Comparison of ENCODE assay signal across 9 mouse cellular contexts in the genomic region with DNA sequence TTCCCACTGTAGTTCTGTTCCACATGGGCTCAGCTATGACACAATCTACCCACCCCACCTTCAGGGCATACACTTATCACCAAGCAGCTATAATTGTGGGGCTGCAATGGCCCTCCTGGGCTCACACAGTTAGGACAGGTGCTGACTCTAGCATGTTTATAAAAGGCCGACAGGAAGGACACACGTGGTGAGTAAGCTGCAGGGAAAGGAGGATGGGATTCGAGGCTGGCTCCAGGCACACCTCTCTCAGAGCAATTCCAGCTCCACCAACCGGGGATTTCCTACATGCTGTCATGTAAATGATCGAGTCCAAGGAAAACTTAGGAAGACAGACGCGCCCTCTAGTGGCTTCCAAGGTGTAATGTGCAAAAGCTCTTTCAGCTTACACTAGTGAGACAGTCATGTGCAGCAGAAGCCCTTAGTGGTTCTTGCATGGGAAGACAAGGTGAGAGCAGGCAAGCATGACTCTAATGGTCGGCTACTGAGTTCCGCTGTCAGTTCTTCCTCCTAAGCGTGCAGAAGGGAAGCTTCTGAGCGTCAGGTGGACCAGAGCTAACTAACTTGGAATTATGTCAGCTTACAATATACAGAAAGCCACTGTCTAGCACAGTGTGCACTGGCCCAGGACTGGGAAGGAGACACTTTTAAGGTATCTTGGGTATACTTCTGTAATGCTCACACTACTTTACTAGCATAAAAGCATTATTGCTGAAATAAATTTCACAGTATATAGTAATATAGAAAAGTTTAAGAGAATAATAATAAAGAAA. TPM values are rescaled to one million over a fixed set of nuclear protein-coding genes. Genes with fewer than 3 reads are reported as not detected.
DNase-seq lines count a peak whose midpoint lies in the region; ATAC-seq and TF ChIP-seq lines count a peak whose summit lies in the region.
"Had no signal": no experiment of that assay in that cellular context is flagged by ENCODE, and none has a peak within 500 bp of the region (broad histone marks: within the 10 kb centered on the region; RNA-seq: fewer than 3 reads in every experiment).

No protein-coding gene starts in this region.

- no peak overlapping the region for H3K4me3 ChIP-seq in MEL (ENCODE audit: control insufficient read depth in 1 of 2, insufficient read depth in 1 of 2, low read depth in 2 of 2, low read length in 2 of 2)
- no peak overlapping the region for H3K4me3 ChIP-seq in forebrain, embryonic 14.5 days (ENCODE audit: low read depth, low read length)
- H3K4me3 ChIP-seq: erythroblast, embryonic 14.5 days had no signal

- no peak for TF ChIP-seq POLR2A in MEL (IDR thresholded peaks at IDR 0.05; ENCODE audit: control insufficient read depth in 1 of 2, insufficient read depth in 1 of 2, low read depth in 1 of 2, low read length in 2 of 2, poor library complexity in 1 of 2)

- no peak overlapping the region for H3K4me2 ChIP-seq in forebrain, embryonic 14.5 days (ENCODE audit: low read length)

- TF ChIP-seq EP300 in MEL (IDR thresholded peaks at IDR 0.05; ENCODE audit: low read depth in 1 of 2, low read length in 2 of 2): no peak

- DNase-seq in MEL (ENCODE audit: low read depth, low spot score): peak; percentile 54
- DNase-seq in cerebellum, adult 11-12 months: peak; percentile 23
- peak; percentile 87 for DNase-seq in forebrain, embryonic 14.5 days (ENCODE audit: low spot score)
- peak; percentile 84 to 88 for DNase-seq in heart, postnatal 10 days
- DNase-seq in kidney, postnatal 4 days: peak; percentile 82 to 86
- peak; percentile 61 to 64 for DNase-seq in lung, adult 18-20 months
- peak; percentile 17 for DNase-seq in ovary, postnatal 10 days (ENCODE audit: low spot score)
- no peak for DNase-seq in natural killer cell, adult 2 months (ENCODE audit: low spot score in 2 of 2)

- peaks cover 12 to 21% of the 10 kb centered on the region in 2 experiments for H3K36me3 ChIP-seq in MEL (ENCODE audit: control insufficient read depth in 1 of 2, insufficient read depth in 2 of 2, low read length in 2 of 2)
- peaks cover 63% of the 10 kb centered on the region for H3K36me3 ChIP-seq in forebrain, embryonic 14.5 days (ENCODE audit: control insufficient read depth, insufficient read depth, low read length)

- peaks cover 2 to 17% of the 10 kb centered on the region in 2 experiments; a peak in 3 of 4 replicates for H3K4me1 ChIP-seq in MEL (ENCODE audit: control insufficient read depth in 1 of 2, insufficient read depth in 2 of 2, low read length in 2 of 2)
- H3K4me1 ChIP-seq in forebrain, embryonic 14.5 days (ENCODE audit: control insufficient read depth, insufficient read depth, low read length): no peaks in the 10 kb centered on the region

- peak; percentile 36 to 52 (median 40); a peak in 5 of 6 replicates for TF ChIP-seq CTCF in MEL (IDR thresholded peaks at IDR 0.05 in 2 of 3, conservative IDR thresholded peaks at IDR 0.05 in 1 of 3; ENCODE audit: control insufficient read depth in 1 of 3, insufficient read depth in 1 of 3, low read depth in 2 of 3, low read length in 3 of 3, poor library complexity in 1 of 3, severe bottlenecking in 1 of 3)

- H3K9ac ChIP-seq in MEL (ENCODE audit: control insufficient read depth, low read depth, low read length, poor library complexity, severe bottlenecking): no peak overlapping the region
- no peak overlapping the region for H3K9ac ChIP-seq in forebrain, embryonic 14.5 days (ENCODE audit: low read length)

- 32% methylated on average over 11 of the region's 11 CpGs for WGBS in forebrain, embryonic 14.5 days

- ATAC-seq in forebrain, embryonic 14.5 days: peak; percentile 74

- H3K27me3 ChIP-seq in MEL (ENCODE audit: control insufficient read depth in 1 of 2, insufficient read depth in 2 of 2, low read length in 2 of 2): no peaks in the 10 kb centered on the region
- H3K27me3 ChIP-seq in forebrain, embryonic 14.5 days (replicated peaks; ENCODE audit: control insufficient read depth, insufficient read depth, low read length): no peaks in the 10 kb centered on the region

- no peak; the same call in 1 of the 2 replicates for TF ChIP-seq RAD21 in MEL (IDR thresholded peaks at IDR 0.05; ENCODE audit: low read depth, low read length)

- intact Hi-C loops in heart, postnatal 10 days (cut with DNase I): loop anchor here (5.0 kb wide), 2 partner anchors 140 to 205 kb away; no protein-coding TSS in a partner anchor

- H3K27ac ChIP-seq in MEL (ENCODE audit: control insufficient read depth, low read depth, low read length): no peak overlapping the region
- H3K27ac ChIP-seq in forebrain, embryonic 14.5 days (ENCODE audit: low read depth, low read length): no peak overlapping the region

- H3K79me2 ChIP-seq in MEL (ENCODE audit: control insufficient read depth, insufficient read depth, low read length, poor library complexity): no peaks in the 10 kb centered on the region

- H3K9me3 ChIP-seq in MEL (replicated peaks; ENCODE audit: insufficient read depth, low read length): no peaks in the 10 kb centered on the region
- H3K9me3 ChIP-seq in forebrain, embryonic 14.5 days (replicated peaks; ENCODE audit: control insufficient read depth, low read length): no peaks in the 10 kb centered on the region

TF ChIP-seq in MEL, 35 proteins besides CTCF, POLR2A, EP300 and RAD21:
- TF ChIP-seq JUND (IDR thresholded peaks at IDR 0.05; ENCODE audit: low read depth, low read length) (no peak), CHD1 (IDR thresholded peaks at IDR 0.05; ENCODE audit: low read depth, low read length) (no peak), E2F4 (IDR thresholded peaks at IDR 0.05; ENCODE audit: borderline replicate concordance, low read depth, low read length) (no peak), NELFE (IDR thresholded peaks at IDR 0.05; ENCODE audit: low read depth, low read length) (no peak), MEF2A (IDR thresholded peaks at IDR 0.05; ENCODE audit: extremely low read depth, insufficient replicate concordance, low read depth, low read length, poor library complexity, severe bottlenecking) (no peak), SMC3 (IDR thresholded peaks at IDR 0.05; ENCODE audit: low read depth, low read length) (peak; percentile 42), MAZ (IDR thresholded peaks at IDR 0.05; ENCODE audit: low read depth, low read length) (no peak), BHLHE40 (IDR thresholded peaks at IDR 0.05; ENCODE audit: borderline replicate concordance, low read depth, low read length) (no peak), USF1 (IDR thresholded peaks at IDR 0.05; ENCODE audit: low read depth, low read length) (peak; percentile 13; the same call in 1 of the 2 replicates)

RNA-seq across cellular contexts. Expression of a gene that starts 14.0 kb away (rescaled TPM):
- 8.5 and 9.0 TPM in 2 replicates for total RNA-seq in MEL (2012; rRNA removed)
- polyA plus RNA-seq in MEL (2012; ENCODE audit: insufficient read depth in 1 of 2, insufficient read length in 2 of 2, low read depth in 1 of 2, low replicate concordance in 2 of 2, missing spikeins in 1 of 2): 10 to 100 TPM in 1 of 2 experiments, not detected in 1; 18.8 TPM
- 17.6 and 19.9 TPM in 2 replicates for polyA plus RNA-seq in forebrain, embryonic 14.5 days (2014; fragmentation: Nextera tagmentation; extraction: Ambion mirVana)
- total RNA-seq in heart, postnatal 10 days (2021): 10 to 100 TPM; 10.8 to 16.7 TPM

Comparison
In these comparisons a context has a peak if more than half of its experiments do, and no peak if none do; other contexts are left out.
1. DNase-seq: peak in MEL (single experiment), cerebellum, adult 11-12 months (single experiment), forebrain, embryonic 14.5 days (single experiment), heart, postnatal 10 days (2 of 2), kidney, postnatal 4 days (2 of 2), lung, adult 18-20 months (2 of 2) and ovary, postnatal 10 days (single experiment); none in natural killer cell, adult 2 months (0 of 2).